Mouse (Mus musculus) forebrain, embryonic 16.5 days (tissue): ENCODE measurements around the gene Henmt1. TPM values are rescaled to one million over a fixed set of nuclear protein-coding genes. Genes with fewer than 3 reads are reported as not detected.

Experiments
- ATAC-seq: fragments of 200-750 bp; cut with Nextera tagmentation; 2 replicates; pipeline ENCODE4 v1.8.0; 2017; ENCODE audit warnings: mild to moderate bottlenecking, moderate library complexity
- H3K27ac ChIP-seq: fragments of 300-500 bp; sonication (generic); 2 replicates; pipeline ENCODE4 v1.5.1; 2014; ENCODE audit warnings: low read length, control low read depth
- H3K27me3 ChIP-seq: fragments of 300-500 bp; sonication (generic); replicated peaks from 2 replicates; pipeline ENCODE4 v1.6.1; 2014; ENCODE audit warnings: low read length; ENCODE audit not compliant: control insufficient read depth, insufficient read depth
- H3K36me3 ChIP-seq: fragments of 300-500 bp; sonication (generic); 2 replicates; pipeline ENCODE4 v1.6.1; 2014; ENCODE audit not compliant: control insufficient read depth, insufficient read depth
- H3K4me1 ChIP-seq: fragments of 300-500 bp; sonication (generic); replicated peaks from 2 replicates; pipeline ENCODE4 v1.6.1; 2014; ENCODE audit warnings: low read length; ENCODE audit not compliant: control insufficient read depth, insufficient read depth
- H3K4me2 ChIP-seq: fragments of 300-500 bp; sonication (generic); 2 replicates; pipeline ENCODE4 v1.6.1; 2014; ENCODE audit warnings: mild to moderate bottlenecking, low read length, control low read depth
- H3K4me3 ChIP-seq: fragments of 300-500 bp; sonication (generic); replicated peaks from 2 replicates; pipeline ENCODE4 v1.5.1; 2014; ENCODE audit warnings: mild to moderate bottlenecking, low read length, control low read depth
- H3K9ac ChIP-seq: fragments of 300-500 bp; sonication (generic); replicated peaks from 2 replicates; pipeline ENCODE4 v1.6.1; 2014; ENCODE audit warnings: low read depth, low read length, control low read depth
- H3K9me3 ChIP-seq: fragments of 300-500 bp; sonication (generic); 2 replicates; pipeline ENCODE4 v1.6.1; 2016; ENCODE audit warnings: low read length; ENCODE audit not compliant: control insufficient read depth
- WGBS: fragments of 180-500 bp; shearing (Covaris S2); extraction: QIAGEN DNeasy Blood & Tissue Kit; methylation state at CpG from one replicate; pipeline ENCODE4 v1.1.7; 2014; 5-methylcytosine and 5-hydroxymethylcytosine counted together
- polyA plus RNA-seq: library from polyadenylated mRNA; unstranded; fragments of >200 nt; fragmentation: Nextera tagmentation; extraction: Ambion mirVana; gene quantifications from 2 replicates; pipeline ENCODE4 v1.2.1, GENCODE M21; 2015

The Henmt1 gene
- polyA plus RNA-seq, 1 experiment from 2014 or later, result 1.7 TPM

GRCm38 (mm10) chr3:108961655-108962054 lies 22.0 kb downstream of the Henmt1 start:
- Histone ChIP-seq H3K27ac (peak overlapping the region; percentile 13; the same call in 1 of the 2 replicates), H3K4me3 (no peak overlapping the region), H3K4me1 (peaks cover 9% of the 10 kb centered on the region), H3K4me2 (peak overlapping the region; percentile 16), H3K9ac (no peak overlapping the region), H3K9me3 (no peaks in the 10 kb centered on the region), H3K36me3 (no peaks in the 10 kb centered on the region), H3K27me3 (no peaks in the 10 kb centered on the region)
- peak; percentile 36; the same call in 1 of the 2 replicates for ATAC-seq
- 46% methylated on average over 6 of the region's 6 CpGs for whole genome bisulfite sequencing

- WGBS, result 76% methylated on average over 3 of the region's 3 CpGs
- no peak overlapping the region for H3K4me3 ChIP-seq
- H3K9ac ChIP-seq, result no peak overlapping the region
- H3K4me2 ChIP-seq, result no peak overlapping the region
- no peak overlapping the region for H3K27ac ChIP-seq
- H3K36me3 ChIP-seq, result no peaks in the 10 kb centered on the region
- H3K9me3 ChIP-seq, result no peaks in the 10 kb centered on the region
- H3K27me3 ChIP-seq, result no peaks in the 10 kb centered on the region
- peaks cover 9% of the 10 kb centered on the region for H3K4me1 ChIP-seq
- no peak for ATAC-seq
These were observed 23.6 kb downstream of the Henmt1 start for GRCm38 (mm10) chr3:108963278-108963677.

- H3K9me3 ChIP-seq, result no peaks in the 10 kb centered on the region
- no peak overlapping the region for H3K9ac ChIP-seq
- H3K4me3 ChIP-seq, result no peak overlapping the region
- peaks cover 9% of the 10 kb centered on the region for H3K4me1 ChIP-seq
- H3K27me3 ChIP-seq, result no peaks in the 10 kb centered on the region
- no peaks in the 10 kb centered on the region for H3K36me3 ChIP-seq
- H3K27ac ChIP-seq, result no peak overlapping the region
- ATAC-seq, result no peak
- H3K4me2 ChIP-seq, result no peak overlapping the region
- WGBS, result 84% methylated on average over 3 of the region's 3 CpGs
These were observed 24.1 kb downstream of the Henmt1 start for GRCm38 (mm10) chr3:108963776-108964175.

- no peaks in the 10 kb centered on the region for H3K27me3 ChIP-seq
- no peaks in the 10 kb centered on the region for H3K36me3 ChIP-seq
- peaks cover 9% of the 10 kb centered on the region for H3K4me1 ChIP-seq
- no peak overlapping the region for H3K4me2 ChIP-seq
- H3K9ac ChIP-seq, result no peak overlapping the region
- no peaks in the 10 kb centered on the region for H3K9me3 ChIP-seq
- H3K4me3 ChIP-seq, result no peak overlapping the region
- no peak for ATAC-seq
- H3K27ac ChIP-seq, result no peak overlapping the region
- WGBS, result 78% methylated on average over 7 of the region's 7 CpGs
These were observed 24.8 kb downstream of the Henmt1 start for GRCm38 (mm10) chr3:108964361-108965044.

GRCm38 (mm10) chr3:108966051-108966450 lies 26.4 kb downstream of the Henmt1 start:
- H3K9me3 ChIP-seq, result no peaks in the 10 kb centered on the region
- H3K4me1 ChIP-seq, result peaks cover 8% of the 10 kb centered on the region
- H3K4me3 ChIP-seq, result no peak overlapping the region
- H3K4me2 ChIP-seq, result no peak overlapping the region
- H3K27ac ChIP-seq, result no peak overlapping the region
- 93% methylated on average over 3 of the region's 3 CpGs for WGBS
- no peak overlapping the region for H3K9ac ChIP-seq
- no peaks in the 10 kb centered on the region for H3K27me3 ChIP-seq
- no peak for ATAC-seq
- peaks cover 6% of the 10 kb centered on the region; the same call in 1 of the 2 replicates for H3K36me3 ChIP-seq

GRCm38 (mm10) chr3:108973980-108974660 lies 34.4 kb downstream of the Henmt1 start:
- 83% methylated on average over 13 of the region's 13 CpGs for WGBS
- no peak for ATAC-seq
- H3K27ac ChIP-seq, result no peak overlapping the region
- no peak overlapping the region for H3K4me3 ChIP-seq
- no peak overlapping the region for H3K4me2 ChIP-seq
- H3K9ac ChIP-seq, result no peak overlapping the region
- H3K27me3 ChIP-seq, result no peaks in the 10 kb centered on the region
- H3K36me3 ChIP-seq, result peaks cover 16% of the 10 kb centered on the region
- no peaks in the 10 kb centered on the region for H3K9me3 ChIP-seq
- H3K4me1 ChIP-seq, result no peaks in the 10 kb centered on the region

GRCm38 (mm10) chr3:108974920-108975485 lies 35.3 kb downstream of the Henmt1 start:
- H3K9ac ChIP-seq, result no peak overlapping the region
- peaks cover 19% of the 10 kb centered on the region for H3K36me3 ChIP-seq
- H3K4me1 ChIP-seq, result no peaks in the 10 kb centered on the region
- H3K27me3 ChIP-seq, result no peaks in the 10 kb centered on the region
- H3K9me3 ChIP-seq, result no peaks in the 10 kb centered on the region
- H3K4me3 ChIP-seq, result no peak overlapping the region
- H3K27ac ChIP-seq, result no peak overlapping the region
- ATAC-seq, result no peak
- H3K4me2 ChIP-seq, result no peak overlapping the region
- 90% methylated on average over 15 of the region's 15 CpGs for WGBS

GRCm38 (mm10) chr3:108977340-108978030 lies 37.8 kb downstream of the Henmt1 start:
- Histone ChIP-seq H3K9ac (no peak overlapping the region), H3K27me3 (no peaks in the 10 kb centered on the region), H3K9me3 (no peaks in the 10 kb centered on the region), H3K36me3 (peaks cover 15% of the 10 kb centered on the region), H3K4me2 (no peak overlapping the region), H3K27ac (no peak overlapping the region), H3K4me1 (no peaks in the 10 kb centered on the region), H3K4me3 (no peak overlapping the region)
- 97% methylated on average over 13 of the region's 13 CpGs for WGBS
- ATAC-seq, result no peak

GRCm38 (mm10) chr3:108981946-108982345 lies 42.3 kb downstream of the Henmt1 start:
- no peaks in the 10 kb centered on the region for H3K9me3 ChIP-seq
- ATAC-seq, result no peak
- no peak overlapping the region for H3K27ac ChIP-seq
- H3K36me3 ChIP-seq, result peaks cover 15% of the 10 kb centered on the region
- H3K4me3 ChIP-seq, result no peak overlapping the region
- 82% methylated on average over 6 of the region's 6 CpGs for WGBS
- H3K4me2 ChIP-seq, result no peak overlapping the region
- H3K4me1 ChIP-seq, result no peaks in the 10 kb centered on the region
- H3K9ac ChIP-seq, result no peak overlapping the region
- no peaks in the 10 kb centered on the region for H3K27me3 ChIP-seq
